Mouse (Mus musculus): ENCODE results near the gene Nudt10.
"Not testable (repeated sequence)": the region's sequence is repeated elsewhere in the genome, so short reads cannot be mapped to it uniquely, and the experiment has no call there.

The Nudt10 gene

GRCm38 (mm10) chrX:6172823-6173640 is at the start of gene Nudt10:
Nudt10 (minus strand) TSS chrX:6173015.
- DNase-seq (ENCODE audit: low read depth, low spot score): not testable (repeated sequence)

DNA sequence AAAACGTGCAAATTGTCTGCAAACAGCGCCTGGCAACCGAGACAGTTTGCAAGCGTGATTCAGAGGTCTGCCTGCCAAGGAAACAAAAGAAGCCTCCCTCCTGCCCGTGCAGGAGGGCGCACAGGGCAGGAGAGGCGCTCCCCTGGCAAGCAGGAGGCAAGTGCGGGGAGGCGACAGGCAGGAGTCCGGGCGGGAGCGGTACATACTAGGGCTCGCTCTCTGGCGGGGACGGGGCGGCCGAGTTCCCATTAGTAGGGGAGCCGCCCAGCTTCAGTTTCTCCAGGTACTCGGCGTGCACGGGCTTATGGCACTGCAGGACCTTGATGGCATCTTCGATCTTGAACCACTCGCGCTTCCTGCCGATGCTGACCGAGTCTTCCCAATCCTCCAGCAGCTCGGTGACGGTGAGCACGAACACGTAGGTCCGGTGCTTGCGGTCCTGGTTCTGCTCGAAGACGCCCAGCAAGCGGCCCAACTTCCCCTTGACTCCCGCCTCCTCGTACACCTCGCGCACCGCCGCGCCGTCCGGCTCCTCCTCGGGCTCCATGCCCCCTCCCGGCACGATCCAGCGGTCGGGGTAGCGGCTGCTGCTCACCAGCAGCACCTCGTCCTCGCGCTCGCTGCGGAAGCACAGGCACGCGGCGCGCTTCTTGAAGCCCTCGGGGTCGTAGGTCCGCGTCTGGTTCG is 536 bp downstream of the Nudt10 start:
- not testable (repeated sequence) for DNase-seq (ENCODE audit: low read depth, low spot score)

DNA sequence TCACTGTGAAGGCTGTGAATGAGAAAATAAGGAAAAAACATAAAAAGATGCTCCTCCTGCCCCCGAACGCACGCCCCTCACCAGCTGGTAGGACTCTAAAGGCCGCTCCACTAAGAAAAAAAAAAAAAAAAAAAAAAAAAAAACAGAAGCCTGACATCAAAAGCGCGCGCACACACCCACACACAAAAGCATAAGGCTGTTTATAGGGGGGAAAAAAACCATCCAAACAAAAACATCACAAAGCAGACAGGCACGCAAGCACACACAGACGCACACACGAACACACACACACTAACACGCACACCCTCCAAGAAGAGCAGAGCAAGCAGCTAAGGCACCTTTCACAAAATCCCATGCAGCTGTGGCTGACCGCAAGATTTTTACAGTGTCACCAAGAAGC is 1.1 kb downstream of the Nudt10 start:
- DNase-seq (ENCODE audit: low read depth, low spot score): peak; percentile 8

Data from telencephalon, adult 2 months (tissue).